Mouse (Mus musculus): ENCODE data around the gene Prrt4.

Gene Prrt4

GRCm38 (mm10) chr6:29150001-29150400 is 29.4 kb downstream of the Prrt4 start:
- no peak for DNase-seq (ENCODE audit: low spot score in 2 of 2)

DNA sequence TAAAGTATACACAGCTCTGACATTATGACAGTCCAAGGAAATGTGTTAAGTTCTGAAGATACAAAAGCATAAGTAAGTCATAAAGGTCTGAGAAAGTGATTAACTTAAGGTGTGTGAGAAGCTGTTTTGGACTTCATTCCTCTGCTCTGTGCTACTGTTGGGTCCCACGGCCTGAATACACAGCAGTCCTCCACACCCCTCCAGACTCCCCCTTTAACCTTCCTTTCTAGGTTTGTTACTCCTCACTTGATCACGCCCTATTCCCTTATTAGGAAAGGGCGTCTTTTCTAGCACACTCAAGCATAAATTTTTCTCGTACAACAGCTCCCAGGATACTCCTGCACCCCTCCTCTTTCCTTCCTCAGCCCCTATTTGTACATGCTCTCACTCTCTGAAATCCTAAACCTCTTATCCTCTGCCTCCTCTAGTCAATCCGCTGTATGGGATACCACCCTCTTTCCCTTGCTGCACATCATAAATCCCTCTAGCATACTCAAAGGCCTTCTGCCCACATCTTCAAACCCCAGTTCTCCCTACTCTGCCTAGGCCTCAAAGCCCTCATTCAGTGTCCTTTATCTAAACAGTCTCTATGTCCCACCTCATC is 31.9 kb downstream of the Prrt4 start:
- no peak for DNase-seq (ENCODE audit: low spot score in 2 of 2)

DNA sequence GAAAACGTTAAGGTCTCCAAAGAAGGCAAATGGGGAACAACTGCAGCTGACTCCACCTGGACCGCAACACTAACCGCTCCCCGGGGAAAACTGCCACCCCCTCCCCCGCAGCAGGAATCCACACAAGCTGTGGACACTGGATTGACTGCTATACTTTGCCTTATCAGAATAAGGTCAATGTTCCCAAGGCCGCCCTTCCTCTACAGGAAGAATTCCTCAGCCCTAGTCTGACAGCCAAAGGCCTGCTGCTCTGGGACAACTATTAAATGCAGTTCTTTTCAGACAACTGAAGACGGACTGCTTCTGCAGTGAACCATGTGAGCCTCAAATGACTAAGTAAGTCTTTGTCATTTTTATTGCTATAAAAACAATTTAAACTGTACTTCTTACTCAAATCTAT is 32.7 kb downstream of the Prrt4 start:
- peak; percentile 35 to 53 for DNase-seq (ENCODE audit: low spot score in 2 of 2)

GRCm38 (mm10) chr6:29145456-29146307 is 33.7 kb downstream of the Prrt4 start:
- no peak for DNase-seq (ENCODE audit: low spot score in 2 of 2)

GRCm38 (mm10) chr6:29144971-29145370 is 34.4 kb downstream of the Prrt4 start:
- DNase-seq (ENCODE audit: low spot score in 2 of 2) = peak in 1 of 2 experiments; percentile 25

GRCm38 (mm10) chr6:29143608-29144007 is 35.8 kb downstream of the Prrt4 start:
- peak in 1 of 2 experiments; percentile 32 for DNase-seq (ENCODE audit: low spot score in 2 of 2)

DNA sequence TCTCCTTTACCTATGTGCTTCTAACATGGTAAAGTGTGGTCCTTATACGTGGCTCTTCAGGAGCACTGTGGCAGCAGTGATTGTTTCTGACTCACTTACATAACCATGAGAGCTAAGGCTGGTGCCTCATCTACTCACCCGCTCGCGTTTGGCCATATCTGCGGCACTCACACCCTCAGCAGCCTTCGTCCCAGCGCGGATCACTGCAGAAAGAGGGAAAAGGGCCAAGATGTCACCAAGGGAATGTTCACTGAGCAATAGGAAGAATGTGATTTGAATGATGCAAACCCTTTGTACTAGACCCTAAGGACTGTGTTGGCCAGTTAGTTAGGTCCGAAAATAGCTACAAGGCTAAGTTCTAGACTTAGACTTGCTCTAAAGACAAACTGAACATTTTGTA is 41.9 kb downstream of the Prrt4 start:
- DNase-seq (ENCODE audit: low spot score in 2 of 2) = no peak

- no peak for DNase-seq (ENCODE audit: low spot score in 2 of 2)
These were observed 46.3 kb downstream of the Prrt4 start for GRCm38 (mm10) chr6:29133100-29133499.

DNA sequence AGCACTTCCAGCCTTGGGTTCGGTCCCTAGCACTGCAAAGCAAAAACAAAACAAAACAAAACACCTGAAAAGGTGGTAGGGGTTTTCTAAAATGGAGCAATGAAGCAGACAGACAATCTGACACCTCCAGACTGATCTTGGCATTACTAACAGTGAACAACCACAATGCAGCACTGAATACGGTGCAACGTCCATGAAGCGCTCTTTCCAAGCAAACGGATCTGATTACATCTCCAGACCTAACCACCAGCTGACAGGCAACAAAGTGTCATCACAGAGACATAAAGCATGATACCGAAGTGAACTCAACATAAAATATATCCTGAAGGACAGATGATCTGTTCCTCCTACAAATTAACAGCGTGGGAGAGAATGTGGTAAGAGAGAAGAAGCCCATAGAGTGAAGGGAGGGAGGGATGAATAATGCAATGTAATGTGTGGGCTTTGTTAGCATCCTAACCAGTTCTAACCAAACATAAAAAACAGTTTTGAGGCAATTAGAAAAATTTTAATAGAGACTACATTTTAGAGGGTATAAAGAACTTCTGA is 52.4 kb downstream of the Prrt4 start:
- no peak for DNase-seq (ENCODE audit: low spot score in 2 of 2)

GRCm38 (mm10) chr6:29119990-29120389 is 59.4 kb downstream of the Prrt4 start:
- no peak for DNase-seq (ENCODE audit: low spot score in 2 of 2)
